Mouse (Mus musculus): ENCODE results near the gene Dcdc2a.

Dcdc2a gene

GRCm38 (mm10) chr13:25055873-25056667 is at the start of gene Dcdc2a:
Gene Dcdc2a, plus strand, starts transcription at chr13:25056004.
- DNase-seq (ENCODE audit: low read depth, low spot score): no peak

GRCm38 (mm10) chr13:25007115-25007514 is 48.7 kb upstream of the Dcdc2a start:
- DNase-seq (ENCODE audit: low read depth, low spot score): no peak

DNA sequence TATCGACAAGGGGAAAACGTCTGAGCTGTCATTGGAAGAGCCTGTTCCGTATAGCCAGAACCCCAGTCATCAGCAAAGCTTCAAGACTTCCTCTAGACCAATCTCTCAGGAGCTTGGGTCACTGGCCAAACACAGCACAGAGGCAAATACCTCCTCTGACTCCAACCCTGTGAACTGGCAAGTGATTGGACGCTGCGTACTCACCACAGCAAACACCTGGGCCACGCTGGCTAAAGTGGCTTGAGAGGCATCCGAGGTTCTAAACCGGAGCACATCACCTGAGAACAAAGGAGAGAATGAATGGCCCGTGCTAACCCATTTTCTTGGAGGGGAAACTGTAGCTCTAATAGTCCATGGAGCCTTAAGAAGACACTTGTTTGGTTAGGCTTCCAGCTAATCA is 37.5 kb upstream of the Dcdc2a start:
- DNase-seq (ENCODE audit: low read depth, low spot score): no peak

- peak; percentile 70 for DNase-seq (ENCODE audit: low read depth, low spot score)
Measured at GRCm38 (mm10) chr13:25019793-25020539, 35.8 kb upstream of the Dcdc2a start, which contains the start of gene Mrs2. Gene Mrs2, minus strand, starts transcription at chr13:25020379.

GRCm38 (mm10) chr13:25020540-25020892 is 35.3 kb upstream of the Dcdc2a start:
- no peak for DNase-seq (ENCODE audit: low read depth, low spot score)

DNA sequence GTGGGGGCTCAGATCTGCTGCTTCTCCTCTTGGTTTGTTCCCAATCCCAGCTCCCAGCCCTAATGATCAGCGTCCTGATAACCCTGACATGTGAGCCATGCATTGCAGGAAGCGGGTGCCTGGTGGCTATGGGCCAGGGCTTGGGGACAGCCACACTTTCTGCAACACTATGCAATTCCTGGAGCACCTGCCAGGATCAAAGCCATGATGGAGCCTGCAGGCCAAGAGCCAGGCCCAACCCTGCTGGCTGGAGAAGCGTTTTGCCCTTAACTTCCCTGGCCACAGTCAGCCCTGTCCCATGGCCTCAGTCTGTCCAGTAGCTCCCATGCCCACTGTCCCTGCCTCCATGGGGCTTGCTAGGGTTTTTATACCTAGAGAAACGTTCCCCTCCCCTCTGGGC is 33.4 kb upstream of the Dcdc2a start:
- no peak for DNase-seq (ENCODE audit: low read depth, low spot score)

- no peak for DNase-seq (ENCODE audit: low read depth, low spot score)
Measured at GRCm38 (mm10) chr13:25023129-25023528, 32.7 kb upstream of the Dcdc2a start.

DNA sequence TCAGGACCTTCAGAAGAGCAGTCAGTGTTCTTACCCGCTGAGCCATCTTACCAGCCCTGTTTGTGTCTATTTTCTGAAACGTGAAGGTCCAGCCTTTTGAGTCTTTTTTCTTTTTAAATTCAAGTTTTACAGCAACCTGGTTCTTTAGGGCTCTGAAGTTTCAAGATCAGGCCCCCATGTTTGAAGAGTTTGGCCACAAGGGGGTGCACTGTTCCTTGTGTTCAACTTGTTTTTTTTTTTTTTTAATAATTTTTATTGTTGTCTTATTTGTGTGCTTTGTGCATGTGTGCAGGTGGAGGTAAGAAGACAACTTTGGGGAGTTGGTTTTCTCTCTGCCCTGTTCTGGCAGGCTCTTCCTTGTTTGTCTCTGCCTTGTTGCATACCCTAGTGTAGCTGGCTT is 31.1 kb upstream of the Dcdc2a start:
- peak; percentile 28 for DNase-seq (ENCODE audit: low read depth, low spot score)

DNA sequence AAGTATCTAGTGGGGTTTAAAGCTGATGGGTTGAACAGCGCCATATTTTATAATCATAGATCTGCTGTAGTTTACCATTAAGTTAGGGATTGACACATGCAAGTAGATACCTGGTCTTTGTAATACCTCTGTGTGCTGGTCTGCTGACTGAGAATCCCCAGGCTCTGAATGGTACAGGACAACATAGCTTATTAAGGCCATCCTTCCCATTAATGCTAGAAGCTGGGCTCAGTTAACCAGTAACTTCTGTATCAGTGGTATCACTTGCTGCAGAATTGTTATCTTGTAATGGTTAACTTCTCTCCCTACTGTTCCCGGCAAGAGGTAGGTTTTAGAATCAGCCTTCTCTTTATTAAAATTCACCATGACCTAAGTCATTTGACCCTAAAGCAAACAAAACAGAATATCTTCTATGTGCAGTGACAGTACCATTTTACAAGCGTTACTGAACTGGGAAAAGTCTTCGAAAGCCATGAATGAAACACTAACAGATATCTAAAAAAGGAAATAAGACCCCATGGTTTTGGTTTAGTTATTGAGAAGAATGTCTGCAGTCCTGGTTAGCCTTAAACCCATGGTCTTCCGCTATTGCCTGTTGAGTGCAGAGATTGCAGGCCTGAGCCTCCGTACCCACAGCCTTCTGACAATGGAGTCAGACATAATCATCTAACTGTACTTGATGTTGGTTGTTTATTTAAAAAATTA is 29.2 kb upstream of the Dcdc2a start:
- DNase-seq (ENCODE audit: low read depth, low spot score): no peak

GRCm38 (mm10) chr13:25027114-25027425 is 28.7 kb upstream of the Dcdc2a start:
- DNase-seq (ENCODE audit: low read depth, low spot score): no peak

GRCm38 (mm10) chr13:25039488-25039887 is 16.3 kb upstream of the Dcdc2a start:
- no peak for DNase-seq (ENCODE audit: low read depth, low spot score)

GRCm38 (mm10) chr13:25052671-25053070 is 3.1 kb upstream of the Dcdc2a start:
- no peak for DNase-seq (ENCODE audit: low read depth, low spot score)

- peak; percentile 50 for DNase-seq (ENCODE audit: low read depth, low spot score)
Measured at GRCm38 (mm10) chr13:25055111-25055554, 671 bp upstream of the Dcdc2a start.

- DNase-seq (ENCODE audit: low read depth, low spot score): no peak
Measured at GRCm38 (mm10) chr13:25066659-25067058, 10.9 kb downstream of the Dcdc2a start.

GRCm38 (mm10) chr13:25067183-25067582 is 11.4 kb downstream of the Dcdc2a start:
- DNase-seq (ENCODE audit: low read depth, low spot score): no peak

DNA sequence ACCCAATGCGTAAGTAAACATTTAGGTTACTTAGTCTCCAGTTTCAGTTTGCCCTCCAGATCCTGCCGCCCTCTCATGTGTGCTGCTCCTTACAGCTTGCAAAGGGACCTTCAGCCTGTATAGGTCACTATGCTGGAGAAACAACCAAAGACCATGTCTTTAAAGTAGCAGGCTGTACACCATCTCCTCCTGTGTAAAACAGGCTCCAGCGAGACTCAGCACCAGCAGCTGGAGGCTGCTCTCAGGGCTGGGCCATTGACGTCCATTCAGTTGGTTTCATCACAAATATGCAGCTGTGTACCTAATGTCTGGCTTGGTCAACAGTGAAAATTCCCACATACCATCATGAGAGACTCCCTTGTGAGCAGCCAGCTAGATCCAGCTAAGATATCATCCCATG is 14.0 kb downstream of the Dcdc2a start:
- DNase-seq (ENCODE audit: low read depth, low spot score): no peak

- no peak for DNase-seq (ENCODE audit: low read depth, low spot score)
Measured at GRCm38 (mm10) chr13:25070791-25071190, 15.0 kb downstream of the Dcdc2a start.

DNA sequence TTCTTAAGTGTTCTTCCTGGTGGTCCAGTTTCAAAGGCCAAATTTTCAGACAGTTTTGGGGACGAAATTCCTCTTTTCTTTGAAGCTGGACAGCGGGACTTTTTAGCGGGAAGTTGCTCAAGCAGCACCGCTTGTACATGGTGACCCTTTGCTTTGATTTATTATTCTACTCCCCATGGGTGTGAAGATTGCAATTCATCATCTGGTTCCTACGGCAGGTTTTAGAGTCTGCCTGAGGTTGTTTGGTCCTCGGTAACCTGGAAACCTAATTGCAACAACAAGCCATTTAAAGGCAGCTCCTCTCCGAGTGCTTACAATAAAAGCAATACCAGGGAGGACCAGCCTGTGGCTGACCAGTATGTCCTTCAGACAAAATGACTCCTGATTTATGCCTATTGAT is 21.5 kb downstream of the Dcdc2a start:
- no peak for DNase-seq (ENCODE audit: low read depth, low spot score)

- no peak for DNase-seq (ENCODE audit: low read depth, low spot score)
Measured at GRCm38 (mm10) chr13:25083144-25083572, 27.4 kb downstream of the Dcdc2a start.

- DNase-seq (ENCODE audit: low read depth, low spot score): no peak
Measured at GRCm38 (mm10) chr13:25085147-25085546, 29.3 kb downstream of the Dcdc2a start.

GRCm38 (mm10) chr13:25091347-25091746 is 35.5 kb downstream of the Dcdc2a start:
- no peak for DNase-seq (ENCODE audit: low read depth, low spot score)

DNA sequence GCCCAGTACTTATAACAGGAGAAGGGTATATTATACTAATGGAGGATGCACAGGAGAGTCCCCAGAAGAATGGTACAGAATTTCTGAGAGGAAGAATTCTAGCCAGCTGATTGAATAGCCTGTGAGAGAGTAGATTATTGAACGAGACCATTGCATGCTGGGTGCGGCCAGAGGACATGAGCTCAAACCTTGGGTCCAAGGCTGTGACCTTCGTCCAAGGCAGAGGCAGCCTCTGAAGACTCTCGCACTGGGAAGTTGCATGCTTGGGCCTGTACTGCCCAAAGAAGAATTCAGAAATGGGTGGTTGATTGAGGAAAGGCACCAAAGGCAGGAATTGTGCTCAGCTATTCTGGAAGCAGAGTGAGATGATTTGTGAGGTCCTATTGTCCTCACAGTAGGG is 38.0 kb downstream of the Dcdc2a start:
- no peak for DNase-seq (ENCODE audit: low read depth, low spot score)

Data from telencephalon, adult 2 months (tissue).